Mouse (Mus musculus) gastrocnemius, postnatal 36 days (tissue): ENCODE measurements at regions not wholly inside any gene's neighbourhood (a gene's known extent, or its start where the extent isn't known, plus 50 kb on each side); places are given as distances from the start of the nearest gene placed in this dataset.
"Not testable (repeated sequence)": the region's sequence is repeated elsewhere in the genome, so short reads cannot be mapped to it uniquely, and the experiment has no call there.

Source experiments
- DNase-seq, 2 experiments: peaks; one replicate each; pipeline ENCODE4 v3.0.0; 2022
- intact Hi-C: fragments of 180-260 bp; cut with DNase I; formaldehyde crosslinking; loops from one replicate; pipeline ENCODE4 v1.15.1; 2025

- DNase-seq, result no peak
- intact Hi-C loops, result no loop called here
Observed at GRCm38 (mm10) chr10:23733679-23734078, 53.4 kb downstream of the Rps12 start.

GRCm38 (mm10) chr10:23725960-23726714 is 60.9 kb downstream of the Rps12 start:
- DNase-seq, intact Hi-C loops: not testable (repeated sequence)

DNA sequence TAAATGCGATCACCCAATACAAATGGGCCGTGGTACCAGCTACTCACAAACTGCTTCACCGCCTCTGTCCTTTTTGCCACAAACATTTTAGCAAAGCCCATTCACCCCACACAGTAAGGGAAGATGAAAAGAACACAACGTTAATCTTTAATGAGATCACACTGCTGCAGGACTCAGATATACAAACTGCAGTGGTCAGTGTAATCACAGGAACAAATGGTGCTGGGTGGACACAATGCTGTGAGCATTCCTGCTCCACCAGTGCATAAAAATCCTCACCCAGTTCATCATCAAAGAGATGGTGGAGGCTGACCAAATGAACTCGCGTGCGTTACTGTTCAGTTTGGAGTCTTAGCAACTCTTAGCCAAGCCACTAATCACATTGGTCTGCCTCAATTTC is 69.0 kb downstream of the Rps12 start:
- intact Hi-C loops, result no loop called here
- no peak for DNase-seq

DNA sequence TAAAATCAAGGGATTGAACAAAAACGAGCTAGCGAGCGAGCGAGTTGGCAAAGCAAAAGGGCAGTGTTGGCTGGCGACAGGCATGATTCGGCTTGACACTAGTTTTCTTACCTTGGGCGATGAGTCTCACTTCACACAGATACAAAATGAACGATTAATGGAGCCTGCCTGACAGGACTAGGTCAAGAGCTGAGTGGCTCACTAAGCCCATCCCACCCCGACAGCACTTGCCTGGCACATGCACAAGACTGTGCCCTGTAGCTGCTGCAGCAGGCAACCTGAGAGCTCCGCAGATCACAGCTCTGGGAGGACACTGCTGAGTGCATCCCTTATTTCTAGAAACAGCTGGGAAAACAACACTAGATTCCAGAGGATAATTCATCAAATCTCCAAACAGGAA is 71.6 kb downstream of the Rps12 start:
- intact Hi-C loops, result no loop called here
- no peak for DNase-seq

DNA sequence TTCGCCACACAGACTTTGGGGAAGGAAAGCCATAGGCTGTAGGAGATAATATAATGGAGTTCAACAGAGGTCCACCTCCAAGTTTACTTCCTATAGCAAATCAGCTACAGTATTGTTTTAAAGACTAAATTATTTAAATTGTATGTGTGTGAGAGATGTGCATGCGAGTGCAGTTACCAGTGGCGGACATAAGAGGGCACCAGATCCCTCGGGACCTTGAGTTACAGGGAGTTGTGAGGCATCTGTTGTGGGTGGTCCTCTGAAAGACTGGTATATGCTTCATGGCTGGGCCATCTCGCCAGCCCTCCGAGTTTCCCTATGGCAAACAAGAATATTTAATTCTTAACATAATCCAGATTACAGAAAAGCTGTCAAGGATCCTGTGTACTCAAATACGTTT is 72.0 kb downstream of the Rps12 start:
- DNase-seq, result no peak
- intact Hi-C loops, result no loop called here

- intact Hi-C loops, result no loop called here
Observed at GRCm38 (mm10) chr10:23712691-23713378, 74.2 kb downstream of the Rps12 start.

DNA sequence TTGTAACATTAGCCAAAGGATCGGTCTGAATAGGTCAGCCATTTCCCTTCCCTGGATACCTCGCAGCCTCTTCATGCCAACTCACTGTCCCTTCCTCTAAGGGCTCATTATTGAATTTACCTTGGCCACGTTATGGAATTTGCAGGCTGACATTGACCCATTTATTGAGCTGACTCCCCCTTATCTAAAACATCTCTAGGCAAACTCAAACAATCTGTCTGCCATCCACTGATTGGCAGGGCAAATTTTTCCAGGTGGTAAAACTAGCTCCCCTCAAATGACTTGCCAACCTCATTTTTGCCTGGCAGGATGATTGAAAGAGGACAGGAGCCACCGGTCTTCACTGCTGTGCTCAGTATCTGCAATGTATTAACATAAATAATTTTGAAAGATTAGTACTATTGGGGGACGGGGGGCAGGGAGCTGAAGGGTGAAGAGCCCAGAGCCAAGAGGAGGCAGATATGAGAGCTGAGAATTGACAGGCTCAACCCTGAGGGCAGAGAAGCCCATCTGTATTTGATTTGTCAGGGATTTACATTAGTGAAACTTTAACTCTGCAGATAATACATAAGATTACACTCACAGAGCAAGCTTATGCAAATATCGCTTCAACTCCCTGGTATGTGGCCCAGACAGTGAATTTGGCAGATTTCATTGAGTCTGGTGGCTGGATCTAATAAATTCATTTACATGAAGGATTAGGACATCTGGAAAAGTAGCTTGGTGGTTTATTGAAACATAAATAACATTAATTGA is 75.5 kb downstream of the Rps12 start:
- no peak for DNase-seq
- intact Hi-C loops, result no loop called here

More at GRCm38 (mm10) chr10:23712691-23713378, 74.2 kb downstream of the Rps12 start:
- no peak for DNase-seq

DNA sequence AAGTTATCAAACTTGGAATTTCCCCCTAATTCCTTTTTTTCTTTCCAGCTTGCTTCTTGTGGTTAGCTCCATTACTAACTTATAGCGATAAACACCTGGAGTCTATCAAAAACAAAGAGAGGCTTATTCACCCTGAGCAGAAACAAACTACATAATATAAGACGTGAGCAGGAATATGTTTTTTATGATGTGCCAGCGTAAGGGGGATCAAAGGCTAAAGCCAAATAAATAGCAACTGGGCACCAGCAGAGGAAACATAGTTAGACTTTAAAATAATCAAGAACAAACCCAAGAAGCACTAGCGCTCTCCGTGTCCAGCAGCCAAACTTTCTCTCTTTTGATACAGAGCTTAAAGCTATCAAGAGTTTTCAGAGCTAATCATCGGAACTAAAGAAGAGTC is 76.1 kb downstream of the Rps12 start:
- intact Hi-C loops, result no loop called here
- DNase-seq, result no peak

GRCm38 (mm10) chr10:23708261-23708660 is 78.8 kb downstream of the Rps12 start:
- no peak for DNase-seq
- intact Hi-C loops, result no loop called here

DNA sequence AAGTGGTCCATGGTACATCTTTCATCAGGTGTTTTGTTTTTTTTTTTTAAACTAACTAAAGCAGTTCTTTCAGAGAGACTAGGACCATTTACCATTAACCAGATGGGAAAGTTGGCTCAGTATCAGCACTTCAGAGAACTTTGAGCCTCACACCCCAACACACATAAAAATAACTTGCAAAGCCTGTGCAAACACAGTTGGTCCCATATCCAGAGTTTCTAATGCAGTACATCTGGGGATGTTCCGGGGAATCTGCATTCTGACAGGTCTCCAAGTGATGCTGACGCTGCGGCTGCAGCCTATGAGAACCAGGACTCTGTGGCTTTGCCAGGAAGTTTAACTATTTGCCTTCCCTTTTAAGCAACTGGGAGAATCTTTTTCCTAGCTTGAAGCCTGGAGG is 79.9 kb downstream of the Rps12 start:
- no peak for DNase-seq
- intact Hi-C loops, result no loop called here

DNA sequence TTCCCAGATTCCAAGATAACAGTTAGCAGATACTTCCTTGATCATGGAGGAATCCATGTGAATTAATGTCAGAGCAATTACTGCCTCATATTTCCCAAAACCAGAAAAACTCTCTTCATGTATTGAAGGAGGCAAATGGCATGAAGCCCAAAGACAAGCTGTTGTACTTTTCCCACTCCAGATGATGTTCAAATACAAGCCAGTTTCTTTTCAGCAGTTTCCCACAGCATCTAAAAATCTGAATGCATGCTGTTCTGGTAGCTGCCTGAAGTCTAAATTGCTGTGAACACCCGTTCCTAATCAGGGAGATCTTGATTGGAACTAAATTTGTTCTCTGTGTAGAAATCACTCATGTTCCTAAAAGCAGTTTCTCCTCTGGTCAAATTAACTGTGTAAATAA is 83.0 kb downstream of the Rps12 start:
- intact Hi-C loops, result no loop called here
- DNase-seq, result no peak

DNA sequence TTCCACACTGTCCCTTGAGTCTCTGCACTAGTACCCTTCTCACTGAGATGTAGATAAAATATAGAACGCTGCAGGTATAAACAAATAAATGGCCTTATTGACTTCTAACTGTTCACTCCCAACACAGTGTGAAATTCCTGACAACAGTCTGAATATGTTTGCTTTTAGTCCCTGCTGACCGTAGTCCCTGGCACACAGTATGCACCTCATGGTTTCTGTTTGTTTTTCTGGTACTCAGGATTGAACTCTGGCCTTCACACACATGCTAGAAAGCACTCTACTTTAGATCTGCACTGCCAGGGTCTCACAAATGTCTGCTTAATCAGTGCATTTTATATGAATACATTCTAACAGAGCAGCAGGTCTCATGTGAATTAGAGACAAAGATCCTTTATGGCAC is 95.8 kb downstream of the Rps12 start:
- no peak for DNase-seq
- intact Hi-C loops, result no loop called here

- intact Hi-C loops, result no loop called here
- no peak for DNase-seq
Observed at GRCm38 (mm10) chr10:23686969-23687368, 100.1 kb downstream of the Rps12 start.

DNA sequence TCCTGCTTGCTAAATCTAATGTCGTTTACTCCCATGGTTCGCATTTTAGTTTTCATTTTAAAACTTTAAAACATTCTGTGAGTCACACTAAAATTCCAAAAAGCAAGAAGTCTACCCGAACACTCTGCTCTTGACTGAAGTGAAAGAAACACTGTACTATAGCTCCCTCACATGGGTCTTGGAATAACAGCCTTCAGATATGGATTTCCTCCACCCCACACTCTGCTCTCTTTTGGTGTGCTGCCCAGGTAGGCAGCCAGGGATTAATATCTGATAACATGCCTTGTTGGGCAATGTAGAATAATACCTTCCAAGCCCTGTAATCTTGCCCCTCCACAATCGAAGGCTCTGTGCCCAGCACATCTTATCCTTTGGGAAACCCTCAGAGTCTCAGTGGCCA is 104.0 kb downstream of the Rps12 start:
- DNase-seq, result no peak
- intact Hi-C loops, result no loop called here

DNA sequence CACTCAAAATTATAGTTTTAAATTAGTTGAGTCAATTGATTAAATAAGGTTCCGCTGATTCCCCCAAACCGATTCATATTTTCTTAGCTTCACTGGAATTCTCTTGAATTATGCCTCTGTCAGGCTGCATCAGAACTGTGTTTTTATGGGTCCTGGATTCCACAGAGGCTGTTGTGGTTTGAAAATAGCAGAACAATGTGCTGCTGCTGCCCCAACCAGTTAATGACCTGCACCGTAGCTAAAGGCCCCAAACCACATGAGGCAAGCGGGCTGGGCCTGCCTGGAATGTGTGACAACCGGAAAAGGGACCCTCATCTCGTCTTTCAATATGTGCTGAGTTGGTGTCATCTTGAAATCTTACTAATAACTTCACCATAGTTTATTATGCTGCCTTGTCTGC is 111.2 kb downstream of the Rps12 start:
- intact Hi-C loops, result loop anchor here (10.0 kb wide), 1 partner anchor 561 kb away; no protein-coding TSS in a partner anchor
- no peak for DNase-seq

DNA sequence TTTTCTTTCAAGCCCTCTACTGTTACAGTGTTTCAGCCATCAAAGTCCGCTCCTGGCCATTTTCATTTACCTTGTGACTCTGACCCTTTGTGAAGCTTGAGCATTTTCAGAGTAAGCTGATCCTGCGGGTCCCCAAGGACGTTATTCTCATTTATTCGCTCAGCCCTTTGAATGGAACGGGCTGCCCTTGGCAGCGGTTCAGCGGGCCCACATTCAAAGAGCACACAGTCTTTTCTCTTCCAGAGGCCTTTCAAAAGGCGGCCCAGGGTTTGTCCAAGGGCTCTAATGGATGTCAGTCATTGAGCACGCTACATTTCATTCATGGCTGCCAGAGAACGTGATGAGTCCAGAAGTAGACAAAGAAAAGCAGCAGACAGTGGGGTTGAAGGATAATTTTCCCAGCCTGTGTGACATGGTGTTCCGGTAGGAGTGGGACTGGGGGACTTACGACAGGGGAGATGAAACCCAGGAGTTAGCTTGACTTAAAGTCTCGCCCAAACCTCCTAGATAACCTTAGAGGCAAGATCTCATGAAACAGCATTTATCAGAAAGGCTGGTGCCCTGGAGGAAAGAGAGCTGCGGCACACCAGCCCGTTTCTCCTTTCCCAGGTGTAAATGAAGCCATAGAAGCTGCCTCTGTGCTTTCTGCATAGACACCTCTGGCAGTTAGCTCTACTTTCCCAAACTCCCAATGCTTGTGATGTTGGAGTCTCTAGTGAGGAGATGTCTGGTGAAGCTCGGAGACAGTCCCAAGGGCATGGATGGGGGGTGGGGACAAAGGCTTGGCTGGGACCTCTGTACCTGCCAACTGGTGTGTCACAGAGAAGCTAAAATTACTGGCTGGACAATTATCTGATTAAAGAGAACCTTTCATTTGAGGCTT is 112.2 kb downstream of the Rps12 start:
- intact Hi-C loops, result loop anchor here (5.0 to 10.0 kb wide), 2 partner anchors 560 to 588 kb away; no protein-coding TSS in a partner anchor
- peak; percentile 10 to 27 for DNase-seq

GRCm38 (mm10) chr10:23672296-23672695 is 114.8 kb downstream of the Rps12 start:
- DNase-seq, result no peak
- intact Hi-C loops, result loop anchor here (5.0 to 10.0 kb wide), 2 partner anchors 557 to 585 kb away; no protein-coding TSS in a partner anchor

- DNase-seq, result peak in 1 of 2 experiments; percentile 14
Observed at GRCm38 (mm10) chr10:23671494-23671893, 115.6 kb downstream of the Rps12 start.

DNA sequence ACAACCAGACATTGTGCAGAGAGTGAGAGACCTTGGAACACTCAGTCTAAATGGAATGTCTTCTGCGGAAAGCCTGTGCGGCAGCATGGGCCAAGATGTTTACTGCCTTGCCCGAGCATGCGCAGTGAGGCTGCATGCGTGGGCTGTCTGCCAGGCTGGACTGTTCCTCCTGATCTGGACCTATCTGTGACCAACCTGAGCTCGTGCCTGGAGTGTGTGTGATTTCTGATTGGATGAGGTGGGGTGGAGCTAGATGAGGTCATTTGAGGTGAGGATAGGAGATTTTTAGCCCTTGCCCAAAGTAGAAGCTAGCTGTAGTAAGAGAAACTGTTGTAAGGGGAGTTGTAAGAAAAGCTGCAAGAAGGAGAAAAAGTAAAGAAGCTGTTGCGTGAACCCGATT is 121.2 kb downstream of the Rps12 start:
- intact Hi-C loops, DNase-seq: not testable (repeated sequence)

More at GRCm38 (mm10) chr10:23671494-23671893, 115.6 kb downstream of the Rps12 start:
- intact Hi-C loops, result loop anchor here (5.0 to 10.0 kb wide), 2 partner anchors 557 to 584 kb away; no protein-coding TSS in a partner anchor

GRCm38 (mm10) chr10:23626201-23626600 is 160.9 kb downstream of the Rps12 start:
- DNase-seq, result no peak
- intact Hi-C loops, result no loop called here
